Mouse (Mus musculus) E14TG2a.4 (cell line): ENCODE data around the gene Fam196b.

ENCODE experiments used
- CTCF ChIP-seq: conservative IDR thresholded peaks from 2 replicates; pipeline ENCODE4 v1.5.1; 2014; ENCODE audit warnings: low read length
- NANOG ChIP-seq: IDR thresholded peaks from 2 replicates; pipeline ENCODE4 v1.6.1; 2014; ENCODE audit warnings: borderline replicate concordance, low read length, mixed read lengths
- POU5F1 ChIP-seq: IDR thresholded peaks from 2 replicates; pipeline ENCODE4 v1.6.1; 2014; ENCODE audit warnings: low read length, borderline replicate concordance

GRCm38 (mm10) chr11:34384178-34384577 is 69.6 kb downstream of the Fam196b start:
- no peak for TF ChIP-seq CTCF
- TF ChIP-seq NANOG, result no peak
- TF ChIP-seq POU5F1, result no peak
